In the genomic region with DNA sequence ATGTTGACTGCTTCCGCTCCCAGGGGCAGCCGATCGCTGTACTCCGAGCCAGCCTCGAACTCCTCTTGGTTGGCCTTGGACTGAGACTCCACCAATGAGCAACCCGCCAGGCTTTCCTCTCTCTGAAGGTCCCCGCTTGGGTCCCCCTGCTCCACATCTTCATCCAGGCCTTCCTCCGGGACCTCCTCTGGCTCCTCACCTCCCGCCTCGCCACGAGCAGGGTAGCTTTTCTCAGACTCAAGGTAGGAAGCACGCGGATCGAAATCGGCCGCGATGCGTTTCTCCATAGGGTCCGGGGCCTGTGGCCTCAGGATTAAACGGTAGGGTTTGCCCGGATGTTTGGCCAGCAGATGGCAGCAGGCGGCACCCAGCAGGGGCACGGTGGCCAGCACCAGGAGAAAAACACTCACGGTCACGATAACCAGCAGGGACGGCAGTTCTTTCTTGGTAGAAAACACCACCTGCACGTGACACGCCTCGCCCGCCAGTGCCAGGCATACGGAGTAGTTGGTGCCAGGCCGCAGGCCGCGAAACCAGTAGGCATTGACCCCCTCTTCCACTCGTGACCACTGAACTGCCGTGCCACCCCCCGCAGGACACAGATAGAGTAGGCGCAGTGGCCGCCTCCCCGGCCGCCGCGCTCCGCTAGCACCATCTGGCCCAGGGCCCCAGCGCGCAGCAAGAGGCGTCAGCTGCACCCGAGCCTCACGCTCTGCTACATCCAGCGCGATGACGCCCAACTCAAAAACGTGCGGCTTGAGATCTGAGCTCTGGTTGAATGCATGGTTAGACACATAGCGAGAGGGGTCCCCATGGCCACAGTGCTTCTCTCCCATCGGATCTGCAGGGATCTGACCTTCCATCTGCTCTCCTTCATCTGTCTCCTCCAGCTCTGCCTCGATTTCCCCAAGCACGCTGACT, we compare ENCODE assay signal across 8 mouse cellular contexts. TPM values are rescaled to one million over a fixed set of nuclear protein-coding genes. Genes with fewer than 3 reads are reported as not detected.
DNase-seq lines count a peak whose midpoint lies in the region; ATAC-seq and TF ChIP-seq lines count a peak whose summit lies in the region.

No protein-coding gene starts in this region.

- 0 out of 2 replicates have a peak, but pooled peaks have one; percentile 37 for ATAC-seq in kidney, embryonic 16.5 days (ENCODE audit: low FRiP score, low TSS enrichment)
- ATAC-seq in liver, postnatal 0 days = peak; percentile 59
- ATAC-seq in neural tube, embryonic 12.5 days (ENCODE audit: low FRiP score, low read depth) = peak; percentile 11; the same call in 1 of the 2 replicates

- no peaks in the 10 kb centered on the region for H3K9me3 ChIP-seq in heart, embryonic 10.5 days
- no peaks in the 10 kb centered on the region for H3K9me3 ChIP-seq in kidney, embryonic 16.5 days (ENCODE audit: low read length)
- no peaks in the 10 kb centered on the region for H3K9me3 ChIP-seq in liver, postnatal 0 days (ENCODE audit: low read length)
- no peaks in the 10 kb centered on the region for H3K9me3 ChIP-seq in neural tube, embryonic 12.5 days

- TF ChIP-seq POLR2A in heart, adult 2 months (IDR thresholded peaks at IDR 0.05; ENCODE audit: insufficient read depth, low read depth, low read length) = no peak

- no peak for TF ChIP-seq EP300 in heart, adult 2 months (IDR thresholded peaks at IDR 0.05; ENCODE audit: insufficient read depth, low read depth, low read length)
- no peak for TF ChIP-seq EP300 in liver, postnatal 0 days (IDR thresholded peaks at IDR 0.05; ENCODE audit: low read depth)

- TF ChIP-seq CTCF in heart, adult 2 months (IDR thresholded peaks at IDR 0.05) = peak; percentile 71
- TF ChIP-seq CTCF in liver, postnatal 0 days (IDR thresholded peaks at IDR 0.05; ENCODE audit: low read depth) = peak; percentile 76

- H3K4me1 ChIP-seq in heart, adult 2 months (ENCODE audit: control insufficient read depth, insufficient read depth, low read length) = no peaks in the 10 kb centered on the region
- peaks cover 78% of the 10 kb centered on the region for H3K4me1 ChIP-seq in heart, embryonic 10.5 days
- peaks cover 50% of the 10 kb centered on the region for H3K4me1 ChIP-seq in kidney, embryonic 16.5 days (ENCODE audit: insufficient read depth, low read length)
- peaks cover 6% of the 10 kb centered on the region for H3K4me1 ChIP-seq in liver, postnatal 0 days (ENCODE audit: insufficient read depth)
- peaks cover 47% of the 10 kb centered on the region for H3K4me1 ChIP-seq in neural tube, embryonic 12.5 days

- peak; percentile 57 to 69 for DNase-seq in heart, adult 2 months
- DNase-seq in heart, adult 8-10 months (ENCODE audit: low spot score) = no peak
- peak; percentile 53 to 60 for DNase-seq in cerebellum, postnatal 36 days
- DNase-seq in heart, embryonic 10.5 days (ENCODE audit: low spot score) = peak; percentile 75
- DNase-seq in liver, postnatal 0 days = peak; percentile 63
- peak; percentile 33 to 35 for DNase-seq in thymus, postnatal 36 days

- intact Hi-C loops in heart, adult 2 months (cut with DNase I) = no loop called here

- no peaks in the 10 kb centered on the region for H3K79me2 ChIP-seq in heart, adult 2 months (replicated peaks; ENCODE audit: control insufficient read depth, insufficient read depth, low read length)

- peak overlapping the region; percentile 30; the same call in 1 of the 2 replicates for H3K4me3 ChIP-seq in heart, adult 2 months
- peak overlapping the region; percentile 51 for H3K4me3 ChIP-seq in heart, embryonic 10.5 days
- H3K4me3 ChIP-seq in kidney, embryonic 16.5 days (ENCODE audit: low read length) = peak overlapping the region; percentile 24
- H3K4me3 ChIP-seq in liver, postnatal 0 days (ENCODE audit: low read depth, low read length) = peak overlapping the region; percentile 19
- H3K4me3 ChIP-seq in neural tube, embryonic 12.5 days = peak overlapping the region; percentile 32

- H3K4me2 ChIP-seq in kidney, embryonic 16.5 days (replicated peaks; ENCODE audit: low read depth, low read length) = peak overlapping the region; percentile 45
- peak overlapping the region; percentile 45 for H3K4me2 ChIP-seq in liver, postnatal 0 days (ENCODE audit: low read depth, low read length)
- peak overlapping the region; percentile 57 for H3K4me2 ChIP-seq in neural tube, embryonic 12.5 days (replicated peaks)

- 5% methylated on average over 58 of the region's 58 CpGs for WGBS in heart, adult 2 months
- 1% methylated on average over 58 of the region's 58 CpGs for WGBS in heart, embryonic 10.5 days
- 2% methylated on average over 58 of the region's 58 CpGs for WGBS in kidney, embryonic 16.5 days
- 4% methylated on average over 50 of the region's 58 CpGs for WGBS in liver, postnatal 0 days (ENCODE audit: insufficient replicate concordance)
- under 1% methylated on average over 58 of the region's 58 CpGs for WGBS in neural tube, embryonic 12.5 days

- H3K36me3 ChIP-seq in heart, adult 2 months (ENCODE audit: control insufficient read depth, insufficient read depth, low read length) = no peaks in the 10 kb centered on the region
- no peaks in the 10 kb centered on the region for H3K36me3 ChIP-seq in heart, embryonic 10.5 days
- no peaks in the 10 kb centered on the region for H3K36me3 ChIP-seq in kidney, embryonic 16.5 days (ENCODE audit: insufficient read depth, low read length)
- H3K36me3 ChIP-seq in liver, postnatal 0 days (replicated peaks; ENCODE audit: insufficient read depth, low read length) = no peaks in the 10 kb centered on the region
- no peaks in the 10 kb centered on the region for H3K36me3 ChIP-seq in neural tube, embryonic 12.5 days

- no peak overlapping the region for H3K27ac ChIP-seq in heart, adult 2 months
- no peak overlapping the region; the same call in 1 of the 2 replicates for H3K27ac ChIP-seq in heart, embryonic 10.5 days
- no peak overlapping the region for H3K27ac ChIP-seq in kidney, embryonic 16.5 days (ENCODE audit: low read length)
- no peak overlapping the region for H3K27ac ChIP-seq in liver, postnatal 0 days (ENCODE audit: low read depth)
- no peak overlapping the region for H3K27ac ChIP-seq in neural tube, embryonic 12.5 days

- no peak overlapping the region for H3K9ac ChIP-seq in heart, adult 2 months (ENCODE audit: low read depth, low read length)
- no peak overlapping the region; the same call in 1 of the 2 replicates for H3K9ac ChIP-seq in kidney, embryonic 16.5 days (replicated peaks; ENCODE audit: low read length)
- no peak overlapping the region for H3K9ac ChIP-seq in liver, postnatal 0 days (replicated peaks)
- peak overlapping the region; percentile 53 for H3K9ac ChIP-seq in neural tube, embryonic 12.5 days

- H3K27me3 ChIP-seq in heart, adult 2 months (ENCODE audit: control insufficient read depth, insufficient read depth, low read length) = peaks cover 30% of the 10 kb centered on the region
- H3K27me3 ChIP-seq in heart, embryonic 10.5 days (ENCODE audit: insufficient read depth, poor library complexity, severe bottlenecking) = peaks cover 100% of the 10 kb centered on the region
- peaks cover 91% of the 10 kb centered on the region for H3K27me3 ChIP-seq in kidney, embryonic 16.5 days (ENCODE audit: insufficient read depth, low read length)
- peaks cover 93% of the 10 kb centered on the region for H3K27me3 ChIP-seq in liver, postnatal 0 days (ENCODE audit: insufficient read depth, low read length)
- H3K27me3 ChIP-seq in neural tube, embryonic 12.5 days (replicated peaks) = peaks cover 91% of the 10 kb centered on the region

RNA-seq across cellular contexts. Expression of a gene that starts 6.1 kb away (rescaled TPM):
- total RNA-seq in heart, adult 2 months (2021) = 10 to 100 TPM; 19.1 to 29.8 TPM
- 100.0 and 139 TPM in 2 replicates for polyA plus RNA-seq in heart, adult 2 months (2012; rRNA removed)
- 10 to 100 TPM; 18.0 to 21.1 (median 19.4) TPM for total RNA-seq in heart, adult 8-10 months (2022)
- polyA plus RNA-seq in heart, embryonic 10.5 days (2016; fragmentation: Nextera tagmentation; extraction: Ambion mirVana) = 3.0 and 10.4 TPM in 2 replicates
- polyA plus RNA-seq in kidney, embryonic 16.5 days (2015; fragmentation: Nextera tagmentation; extraction: Ambion mirVana) = 94.8 and 96.1 TPM in 2 replicates
- polyA plus RNA-seq in liver, postnatal 0 days (2015; fragmentation: Nextera tagmentation; extraction: Ambion mirVana) = 2.9 and 3.0 TPM in 2 replicates
- polyA plus RNA-seq in neural tube, embryonic 12.5 days (2016; fragmentation: Nextera tagmentation; extraction: Ambion mirVana) = 48.7 and 51.6 TPM in 2 replicates

RNA-seq across cellular contexts. Expression of a gene that starts 6.1 kb away (rescaled TPM):
- under 1 TPM; 0.57 to 0.96 TPM for total RNA-seq in heart, adult 2 months (2021)
- 0.61 and 1.8 TPM in 2 replicates for polyA plus RNA-seq in heart, adult 2 months (2012; rRNA removed)
- 1 to 10 TPM in 1 of 4 experiments, under 1 TPM in 3; 0.53 to 2.5 (median 0.73) TPM for total RNA-seq in heart, adult 8-10 months (2022)
- polyA plus RNA-seq in heart, embryonic 10.5 days (2016; fragmentation: Nextera tagmentation; extraction: Ambion mirVana) = not detected in 2 replicates
- 0.17 and 0.23 TPM in 2 replicates for polyA plus RNA-seq in kidney, embryonic 16.5 days (2015; fragmentation: Nextera tagmentation; extraction: Ambion mirVana)
- not detected in 2 replicates for polyA plus RNA-seq in liver, postnatal 0 days (2015; fragmentation: Nextera tagmentation; extraction: Ambion mirVana)
- 13.8 and 15.4 TPM in 2 replicates for polyA plus RNA-seq in neural tube, embryonic 12.5 days (2016; fragmentation: Nextera tagmentation; extraction: Ambion mirVana)

RNA-seq across cellular contexts. Expression of a gene that starts 51.5 kb away (rescaled TPM):
- 1 to 10 TPM; 7.5 to 8.2 TPM for total RNA-seq in heart, adult 2 months (2021)
- 10.4 and 10.5 TPM in 2 replicates for polyA plus RNA-seq in heart, adult 2 months (2012; rRNA removed)
- total RNA-seq in heart, adult 8-10 months (2022) = 1 to 10 TPM; 7.0 to 9.1 (median 8.0) TPM
- 14.7 and 17.6 TPM in 2 replicates for polyA plus RNA-seq in heart, embryonic 10.5 days (2016; fragmentation: Nextera tagmentation; extraction: Ambion mirVana)
- 26.7 TPM in 2 replicates for polyA plus RNA-seq in kidney, embryonic 16.5 days (2015; fragmentation: Nextera tagmentation; extraction: Ambion mirVana)
- 8.4 and 8.5 TPM in 2 replicates for polyA plus RNA-seq in liver, postnatal 0 days (2015; fragmentation: Nextera tagmentation; extraction: Ambion mirVana)
- polyA plus RNA-seq in neural tube, embryonic 12.5 days (2016; fragmentation: Nextera tagmentation; extraction: Ambion mirVana) = 5.6 and 8.2 TPM in 2 replicates

RNA-seq across cellular contexts. Expression of a gene that starts 54.9 kb away (rescaled TPM):
- total RNA-seq in heart, adult 2 months (2021) = 1 to 10 TPM; 9.2 to 9.6 TPM
- polyA plus RNA-seq in heart, adult 2 months (2012; rRNA removed) = 23.4 and 29.4 TPM in 2 replicates
- total RNA-seq in heart, adult 8-10 months (2022) = 10 to 100 TPM in 3 of 4 experiments, 1 to 10 TPM in 1; 9.5 to 13.4 (median 11.7) TPM
- 24.2 and 27.0 TPM in 2 replicates for polyA plus RNA-seq in heart, embryonic 10.5 days (2016; fragmentation: Nextera tagmentation; extraction: Ambion mirVana)
- polyA plus RNA-seq in kidney, embryonic 16.5 days (2015; fragmentation: Nextera tagmentation; extraction: Ambion mirVana) = 33.8 and 35.8 TPM in 2 replicates
- polyA plus RNA-seq in liver, postnatal 0 days (2015; fragmentation: Nextera tagmentation; extraction: Ambion mirVana) = 5.6 and 6.7 TPM in 2 replicates
- polyA plus RNA-seq in neural tube, embryonic 12.5 days (2016; fragmentation: Nextera tagmentation; extraction: Ambion mirVana) = 62.6 and 71.5 TPM in 2 replicates
